Mouse (Mus musculus) kidney, postnatal 14 days (tissue): ENCODE measurements around the gene Myocd.

Experiments
- DNase-seq: peaks from one replicate; pipeline ENCODE4 v3.0.0; 2022; ENCODE audit warnings: mixed read lengths

Gene Myocd

DNA sequence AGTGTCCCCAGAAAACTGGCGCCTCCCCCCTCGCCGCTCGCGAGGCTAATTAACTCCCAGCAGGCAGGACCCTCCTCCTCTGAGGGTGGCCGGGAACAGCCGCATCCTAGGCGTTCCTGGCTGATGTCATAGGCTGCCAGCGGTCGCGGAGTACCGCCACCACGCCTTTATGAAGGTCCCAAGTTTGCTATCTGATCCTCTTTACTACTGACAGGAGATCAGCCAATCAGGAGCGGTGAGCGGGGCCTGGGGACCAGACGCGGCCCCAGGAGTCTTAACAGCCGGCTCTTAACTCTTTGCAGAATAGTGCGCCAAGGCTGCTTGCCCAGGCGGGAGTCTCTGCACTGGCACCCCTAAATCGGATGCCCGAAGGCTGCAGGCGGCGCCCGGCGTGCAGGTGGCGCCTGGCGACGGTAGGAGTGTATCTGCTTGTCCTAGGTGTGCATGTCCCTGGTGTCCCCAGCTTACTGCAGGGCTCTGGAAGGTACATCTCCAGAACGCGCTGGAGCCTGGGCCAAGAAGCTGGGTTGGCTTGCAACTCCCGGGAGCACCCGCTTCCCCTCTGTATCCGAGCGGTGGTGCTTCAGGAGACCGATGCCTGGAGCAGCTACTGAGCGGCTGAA is at the start of gene Myocd:
Gene Myocd (minus strand): TSS at position 139 of the 623 bp plus-strand sequence.
- DNase-seq = peak; percentile 43

DNA sequence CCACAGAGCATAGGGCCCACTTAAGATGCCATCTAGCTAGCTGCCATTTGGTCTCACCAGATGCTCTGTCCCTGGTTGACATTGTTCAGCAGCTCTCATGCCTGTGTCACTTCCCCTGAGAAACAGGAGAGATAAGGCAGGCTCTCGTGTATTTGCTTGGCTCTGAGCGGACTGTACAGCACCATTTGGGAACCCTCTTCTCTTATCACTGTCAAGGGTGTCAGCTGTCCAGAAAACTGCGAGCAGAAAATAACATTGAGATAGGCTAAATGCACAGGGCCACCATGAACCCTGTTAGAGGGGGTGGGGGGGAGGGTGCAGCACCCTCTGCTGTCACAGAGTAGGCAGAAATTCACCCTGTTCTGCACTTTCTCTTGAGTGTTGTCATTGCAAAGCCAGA is 34.0 kb upstream of the Myocd start:
- no peak for DNase-seq

DNA sequence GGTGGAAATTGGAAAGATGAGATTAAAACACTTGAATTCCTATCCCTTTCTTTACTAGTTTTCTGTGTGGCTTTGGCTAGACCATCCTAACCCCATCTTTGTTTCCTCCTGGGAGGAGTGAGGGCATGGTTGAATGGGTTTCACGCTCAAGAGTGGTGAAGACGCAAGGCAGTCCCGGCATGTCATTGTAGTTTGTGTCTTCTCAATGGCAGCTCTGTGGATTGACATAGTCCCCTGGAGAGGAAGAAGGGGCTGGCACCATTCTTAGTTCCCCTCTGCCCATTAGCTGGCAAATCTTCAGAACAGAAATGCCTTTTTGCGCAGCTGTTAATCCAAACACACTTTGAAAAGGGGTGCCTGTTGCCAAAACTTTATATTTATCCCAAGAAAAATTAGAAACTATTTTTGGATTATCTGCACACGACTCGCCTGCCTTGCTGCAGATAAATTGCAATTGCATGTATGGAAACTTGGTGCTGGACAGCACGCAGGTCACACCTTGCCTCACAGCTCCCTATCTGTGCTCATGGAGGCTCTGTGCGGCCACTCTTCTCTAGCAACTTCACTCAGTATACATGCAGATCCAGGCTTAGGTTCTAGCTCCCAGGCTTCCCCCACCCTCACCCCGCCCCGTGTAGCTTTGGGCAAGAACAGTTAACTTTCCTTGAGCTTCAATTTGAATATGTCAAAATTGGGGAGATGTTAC is 24.5 kb upstream of the Myocd start:
- no peak for DNase-seq

DNA sequence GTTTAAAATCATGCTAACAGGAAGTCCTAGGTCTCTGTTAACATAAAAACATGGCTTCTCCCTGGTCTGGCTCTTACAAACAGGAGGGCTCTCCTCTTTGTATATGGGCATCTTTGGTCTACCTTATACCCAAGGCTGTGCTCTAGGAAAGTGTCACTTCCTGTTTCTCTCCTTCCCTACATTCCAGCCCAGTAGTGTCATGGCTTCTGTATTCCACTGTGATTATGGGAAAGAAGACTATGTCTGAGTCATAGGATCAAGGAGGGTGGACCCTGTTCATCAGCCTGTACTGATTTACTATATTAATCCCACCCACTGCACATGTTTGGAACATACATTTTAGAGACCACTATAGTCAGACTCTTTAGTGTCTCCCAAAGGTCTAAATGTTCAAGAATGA is 23.2 kb upstream of the Myocd start:
- DNase-seq = no peak

DNA sequence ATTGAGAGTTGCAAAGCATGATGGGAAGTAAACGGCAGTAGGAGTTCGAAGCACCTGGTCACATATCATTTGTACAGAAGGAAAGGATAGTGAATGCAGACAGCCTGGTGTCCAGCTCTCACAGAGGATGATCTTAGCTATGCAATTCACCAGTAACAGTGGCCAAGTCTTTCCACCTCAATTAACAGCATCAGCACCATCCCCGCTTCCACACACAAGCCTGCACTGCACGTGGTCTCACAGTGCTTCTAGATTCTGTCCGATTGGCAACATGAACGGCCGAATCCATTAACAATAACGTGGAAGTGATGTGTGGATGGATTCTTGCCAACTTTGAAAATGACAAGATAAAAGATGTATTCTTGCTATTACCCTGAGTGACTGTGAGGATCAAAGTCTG is 17.9 kb upstream of the Myocd start:
- DNase-seq = no peak

DNA sequence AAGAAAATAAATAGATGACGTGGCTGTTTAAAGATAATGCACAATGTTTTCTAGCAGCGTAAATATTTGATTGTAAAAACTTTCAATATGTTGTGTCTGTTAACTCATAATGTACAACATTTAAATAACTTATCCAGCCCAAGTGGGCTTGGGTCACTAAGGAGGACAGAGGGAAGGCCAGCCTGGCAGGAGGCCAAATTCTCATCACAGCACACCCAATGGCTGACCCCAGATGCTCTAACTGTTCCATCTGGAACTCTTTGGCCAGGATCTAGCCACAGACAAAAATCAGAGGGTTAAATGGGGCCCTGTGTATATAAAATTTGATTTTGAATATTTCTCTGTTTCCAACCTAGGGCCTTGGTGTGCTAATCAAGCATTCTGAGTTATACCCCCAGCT is 16.4 kb upstream of the Myocd start:
- no peak for DNase-seq

DNA sequence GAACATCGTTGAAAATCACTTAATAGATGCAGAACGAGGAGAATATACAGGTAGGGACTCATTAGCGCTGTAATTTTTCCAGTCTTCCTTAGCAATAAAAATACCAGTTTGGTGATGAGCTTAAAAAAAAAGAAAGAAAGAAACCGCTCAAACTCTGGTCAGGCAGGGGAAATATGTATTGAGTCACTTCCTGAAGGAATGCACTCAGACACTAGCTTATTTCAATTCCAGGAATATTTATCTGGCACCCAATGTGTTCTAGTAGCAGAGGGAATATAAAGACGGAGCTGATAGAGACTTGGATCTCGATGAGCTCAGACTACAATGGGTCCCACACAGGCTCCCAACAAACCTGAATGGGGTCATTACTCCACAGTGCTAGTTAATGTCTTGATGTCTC is 5.7 kb upstream of the Myocd start:
- DNase-seq = no peak

DNA sequence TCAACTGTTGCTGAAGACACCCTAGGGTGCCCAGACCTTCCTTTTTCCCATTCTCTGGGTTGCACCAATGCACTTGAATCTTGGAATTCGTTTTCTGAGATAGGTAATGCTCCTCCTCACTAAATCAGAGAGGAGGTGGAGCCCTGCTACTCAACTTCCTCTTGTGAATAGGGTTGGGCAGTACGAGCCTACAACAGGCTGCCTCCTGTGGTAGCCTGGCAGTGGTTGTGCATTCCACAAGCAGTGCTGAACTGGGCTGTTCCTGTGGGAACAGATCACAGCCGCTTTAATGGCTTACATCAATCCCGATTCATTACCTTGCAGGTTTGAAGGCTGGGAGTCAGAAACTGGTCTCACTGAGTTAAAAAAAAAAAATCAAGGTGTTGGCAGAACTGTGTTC is 1.2 kb upstream of the Myocd start:
- DNase-seq = no peak

DNA sequence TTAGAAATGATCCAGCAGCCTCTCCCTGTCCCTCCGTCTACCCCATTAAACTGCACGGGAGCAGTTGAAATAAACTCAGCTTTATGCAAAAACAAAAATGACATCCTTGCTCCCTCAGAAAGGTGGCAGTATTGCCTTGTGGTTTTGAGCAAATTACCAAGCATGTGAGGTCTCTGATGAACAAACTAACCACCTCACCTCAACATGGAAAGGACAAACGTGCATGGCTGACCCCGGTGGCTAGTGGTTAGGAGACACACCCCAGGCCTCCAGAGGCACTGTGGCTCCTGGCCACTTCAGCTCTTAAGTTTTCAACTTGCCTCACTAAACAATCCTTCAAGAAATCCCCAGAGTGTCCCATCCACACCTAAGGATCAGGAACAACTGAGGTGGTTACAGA is 1.5 kb downstream of the Myocd start:
- DNase-seq = peak; percentile 30

DNA sequence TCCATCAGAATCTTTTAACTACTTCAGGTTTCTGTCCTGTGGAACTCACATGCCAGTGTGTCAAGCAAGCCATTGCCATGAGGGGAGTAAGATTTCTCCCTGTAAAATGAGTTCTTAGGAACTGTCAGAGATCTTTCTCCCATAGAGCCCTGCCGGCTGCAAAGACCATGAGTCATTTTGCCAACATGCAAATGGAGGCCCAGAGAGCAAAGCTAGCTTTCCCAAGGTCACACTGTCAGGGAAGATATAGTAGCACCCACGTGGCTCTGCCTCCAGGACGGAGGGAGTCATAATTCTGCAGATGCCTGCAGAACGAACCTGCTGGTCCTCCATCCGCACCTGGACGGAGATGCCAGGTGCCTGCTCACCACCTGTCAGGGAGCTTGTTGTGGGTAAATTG is 6.3 kb downstream of the Myocd start:
- no peak for DNase-seq

DNA sequence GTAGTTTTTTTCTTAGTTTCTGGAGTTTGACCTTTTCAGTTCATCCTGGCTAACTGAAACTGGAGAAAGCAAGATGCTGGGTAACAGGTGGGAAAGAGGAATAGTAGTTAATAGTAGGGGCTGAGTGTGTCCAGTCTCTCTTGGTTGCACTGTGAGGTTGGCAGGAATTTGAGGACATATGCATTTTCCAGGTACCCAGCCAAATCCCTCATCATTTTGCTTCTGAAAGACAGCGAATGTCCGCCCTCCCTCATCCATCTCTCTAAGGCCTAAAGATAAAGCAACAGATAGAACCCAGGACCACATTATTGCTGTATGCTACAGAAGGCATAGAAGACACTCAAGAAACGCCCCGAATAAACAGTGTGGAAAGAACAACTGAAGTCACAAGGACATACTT is 10.8 kb downstream of the Myocd start:
- DNase-seq = no peak

DNA sequence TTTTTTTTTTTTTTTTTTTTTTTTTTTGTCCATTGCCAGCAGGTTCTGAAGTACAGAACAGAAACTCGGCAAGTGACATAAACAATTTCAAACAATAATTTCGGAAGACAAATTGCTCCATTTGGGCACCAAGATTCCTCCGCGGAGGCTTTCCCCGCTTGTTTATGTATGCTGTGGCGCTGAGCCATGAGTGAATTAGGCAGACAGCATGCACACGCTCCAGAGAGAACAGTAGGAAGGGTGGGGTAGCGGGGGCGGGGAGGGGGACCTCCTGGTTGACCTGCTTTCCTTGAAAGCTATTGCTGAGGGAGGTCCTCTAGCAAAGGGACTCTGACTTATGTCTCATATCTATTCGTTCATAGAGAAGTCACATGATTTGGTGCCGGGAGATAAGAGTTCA is 13.6 kb downstream of the Myocd start:
- DNase-seq = no peak

DNA sequence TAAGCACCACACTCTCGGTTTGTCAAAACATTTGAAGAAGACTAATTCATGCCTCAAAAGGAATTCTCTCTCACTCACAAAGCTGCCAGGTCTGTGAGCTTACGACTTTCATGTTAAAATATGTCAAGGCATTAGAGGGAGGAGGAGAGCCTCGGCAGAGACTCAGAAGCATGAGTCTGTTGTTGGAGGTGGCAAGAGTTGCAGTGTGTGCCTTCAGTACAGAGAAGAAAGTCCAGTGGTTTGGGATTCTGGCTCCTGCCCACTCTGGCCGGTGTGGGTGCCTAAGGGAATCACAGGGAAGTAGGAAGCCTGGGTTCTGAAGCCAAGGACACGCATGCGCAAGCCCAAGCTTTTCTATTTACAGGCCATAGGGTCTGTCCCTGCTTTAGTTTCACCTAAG is 14.2 kb downstream of the Myocd start:
- no peak for DNase-seq

DNA sequence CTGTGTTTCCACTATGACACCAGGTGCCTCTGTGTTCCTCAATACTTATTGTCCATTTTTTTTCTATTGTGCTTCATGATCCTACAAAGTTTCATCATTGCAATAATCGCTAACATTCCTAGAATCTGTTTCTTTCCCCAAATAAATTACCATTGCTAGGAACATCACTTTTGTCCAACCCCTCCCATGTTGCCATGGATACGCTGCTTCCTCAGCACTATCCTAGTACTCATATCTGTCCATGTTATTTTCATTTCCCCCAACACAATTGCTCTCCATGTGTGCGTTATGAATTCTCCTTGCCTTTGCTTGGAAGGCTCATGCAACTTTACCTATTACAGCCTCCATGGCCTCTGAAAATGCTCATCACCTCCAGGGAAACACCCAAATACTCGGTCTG is 19.4 kb downstream of the Myocd start:
- DNase-seq = no peak

DNA sequence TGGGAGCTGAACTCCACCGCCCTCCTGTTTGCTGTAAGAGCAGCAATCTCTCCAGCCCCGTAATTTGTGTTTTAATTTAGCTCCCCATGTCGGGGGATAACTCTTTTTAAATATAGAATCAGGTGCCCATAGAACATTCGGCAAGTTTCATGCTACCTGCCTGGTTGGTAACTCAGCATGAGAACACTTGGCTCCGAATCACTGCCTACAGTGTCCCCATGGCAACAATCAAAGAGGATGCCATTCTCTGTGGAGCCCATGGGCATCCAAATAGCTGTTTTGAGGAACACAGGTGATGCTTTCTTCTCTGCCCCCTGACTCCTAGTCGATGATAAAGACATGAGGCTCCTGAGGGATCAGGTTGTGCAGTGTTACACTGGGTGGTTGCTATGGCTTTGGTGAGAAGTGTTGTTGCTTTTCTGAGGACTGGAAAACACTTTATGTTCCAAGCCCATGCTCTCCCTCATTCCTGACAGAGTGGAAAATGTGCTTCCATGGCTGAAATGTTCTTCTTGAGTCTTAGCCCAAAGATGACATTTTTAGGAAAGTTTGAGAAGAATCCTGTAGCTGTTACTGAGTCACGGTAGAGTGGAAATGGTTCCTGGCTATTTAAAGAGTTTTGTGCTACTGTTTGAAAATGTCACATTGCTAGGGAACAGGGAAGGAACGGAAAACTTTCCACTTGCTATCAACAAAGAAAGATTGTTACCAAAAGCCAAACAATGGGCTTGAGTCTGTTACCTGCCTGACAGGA is 23.3 kb downstream of the Myocd start:
- no peak for DNase-seq

DNA sequence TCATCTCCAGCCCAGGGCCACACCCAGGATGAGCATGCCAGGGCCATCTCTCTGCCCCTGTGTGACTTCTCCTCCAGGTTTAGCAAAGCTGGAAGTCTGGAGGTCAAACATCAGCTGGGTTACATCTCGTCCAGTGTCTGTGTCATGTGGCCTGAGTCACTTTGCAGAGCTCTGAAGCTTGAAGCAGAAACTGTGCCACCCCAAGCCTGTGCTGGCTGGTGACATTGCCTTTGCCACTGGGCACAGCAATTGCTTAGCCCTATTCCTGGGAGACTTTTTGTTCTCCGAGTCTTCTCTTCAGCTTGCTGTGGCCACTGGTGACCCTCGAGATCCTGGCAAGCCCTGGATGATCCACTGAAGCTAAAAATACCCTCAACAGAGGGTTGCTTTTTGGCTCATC is 26.2 kb downstream of the Myocd start:
- DNase-seq = no peak

DNA sequence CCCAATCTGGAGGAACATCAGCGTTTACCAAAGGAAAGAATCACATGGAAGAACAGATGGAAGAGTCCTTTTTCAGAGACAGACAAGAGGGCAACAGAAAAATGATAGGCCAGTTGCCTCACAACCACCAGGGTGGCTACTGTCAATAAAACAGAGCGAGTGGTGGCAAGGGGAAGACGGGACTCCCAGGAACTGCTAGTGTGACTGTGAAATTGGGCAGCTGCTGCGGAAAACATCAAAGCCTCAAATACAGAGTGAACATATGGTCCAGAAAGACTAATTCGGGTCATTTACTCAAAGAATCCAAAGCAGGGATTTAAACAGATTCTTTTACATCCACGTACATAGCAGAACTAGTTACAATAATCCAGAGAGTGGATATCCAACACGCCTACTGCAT is 29.3 kb downstream of the Myocd start:
- DNase-seq = no peak

DNA sequence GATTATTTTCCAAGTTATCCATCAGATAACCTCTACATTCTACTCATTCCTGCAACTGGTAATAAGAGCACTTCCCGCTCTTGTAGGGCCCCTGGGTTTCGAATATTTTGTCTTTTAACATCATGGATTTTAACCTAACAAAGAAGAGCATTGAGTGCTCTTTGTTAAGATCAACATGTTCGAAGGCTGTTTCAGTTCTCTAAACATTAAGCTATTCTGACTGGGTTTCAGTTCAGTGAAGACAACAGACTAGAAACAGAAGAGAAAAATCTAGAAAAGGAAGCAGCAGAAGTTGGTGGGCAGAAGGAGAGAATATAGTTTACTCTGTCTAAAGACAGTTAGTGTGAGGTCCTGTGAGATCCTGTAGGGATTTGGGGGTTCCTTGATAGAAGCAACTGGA is 31.9 kb downstream of the Myocd start:
- DNase-seq = no peak

DNA sequence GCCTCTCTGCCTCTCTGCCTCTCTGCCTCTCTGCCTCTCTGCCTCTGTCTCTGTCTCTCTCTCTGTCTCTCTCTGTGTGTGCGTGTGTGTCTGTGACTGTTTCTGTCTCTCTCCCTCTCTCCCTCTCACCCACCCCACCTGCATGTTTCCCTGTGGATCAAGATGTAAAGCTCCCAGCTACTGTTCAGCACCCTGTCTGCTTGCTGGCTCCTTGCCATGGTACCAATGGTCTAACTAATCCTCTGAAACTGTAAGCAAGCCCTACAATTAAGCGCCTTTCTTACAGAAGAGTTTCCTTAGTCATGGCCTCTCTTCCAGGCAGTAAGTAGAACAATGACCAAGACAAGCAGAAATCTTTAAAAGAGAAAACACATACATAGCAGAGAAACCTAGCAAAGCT is 32.9 kb downstream of the Myocd start:
- no peak for DNase-seq

DNA sequence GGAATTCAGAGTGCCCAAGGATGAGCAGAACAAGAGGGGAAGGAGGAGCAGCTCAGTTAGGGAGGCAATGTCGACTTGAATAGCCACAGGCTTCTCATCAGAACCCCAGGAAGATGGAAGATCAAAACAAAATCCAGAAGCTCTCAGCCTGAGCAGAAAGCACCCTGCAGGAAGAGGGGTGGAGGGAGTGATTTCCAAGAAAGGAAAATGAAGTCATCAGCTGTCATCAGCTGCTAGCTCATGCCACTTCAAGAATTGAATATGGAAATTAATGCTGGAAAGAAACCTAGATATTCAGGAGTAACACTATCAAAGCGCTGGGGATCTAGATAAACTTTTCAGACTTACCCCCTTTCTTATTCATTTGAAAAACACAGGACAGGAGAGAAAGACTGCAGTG is 34.4 kb downstream of the Myocd start:
- no peak for DNase-seq

DNA sequence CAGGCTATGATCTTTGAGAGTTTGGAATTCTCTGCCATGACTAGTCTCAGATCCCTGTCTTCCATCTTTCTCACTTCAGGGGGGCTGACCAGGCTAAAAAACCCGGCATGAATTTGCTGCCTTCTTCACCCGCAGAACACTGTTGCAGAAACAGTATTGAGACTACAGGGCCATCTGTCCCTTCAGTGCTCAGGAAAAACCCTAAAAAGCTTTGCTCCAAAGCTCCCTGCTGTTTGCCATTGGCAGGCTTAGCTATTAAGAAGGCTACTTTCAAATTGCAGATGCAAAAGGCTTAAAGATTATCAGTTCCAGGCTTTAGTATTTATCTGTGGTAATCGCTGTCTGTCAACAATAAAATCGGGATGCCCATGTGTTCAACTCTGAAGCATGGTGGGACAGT is 38.0 kb downstream of the Myocd start:
- DNase-seq = no peak

DNA sequence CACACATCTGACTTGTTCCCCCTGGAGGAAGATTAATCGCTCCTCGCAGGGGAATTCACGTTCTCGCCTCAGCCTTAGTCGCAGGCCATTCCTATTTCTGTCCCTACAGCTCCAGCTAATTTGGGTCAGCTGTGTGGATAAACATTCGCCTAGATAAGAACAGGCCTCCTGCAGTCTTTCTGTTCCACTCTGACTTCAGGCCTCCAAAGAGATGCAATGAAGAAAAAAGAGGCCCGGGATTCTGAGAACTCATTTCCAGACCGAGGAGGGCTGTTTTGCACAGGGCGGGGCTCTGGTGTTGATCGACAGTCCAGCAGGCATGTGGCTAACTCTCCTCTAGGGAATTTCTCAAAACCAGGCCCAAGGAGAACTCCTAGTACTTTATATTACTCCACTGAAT is 43.0 kb downstream of the Myocd start:
- peak; percentile 4 for DNase-seq

DNA sequence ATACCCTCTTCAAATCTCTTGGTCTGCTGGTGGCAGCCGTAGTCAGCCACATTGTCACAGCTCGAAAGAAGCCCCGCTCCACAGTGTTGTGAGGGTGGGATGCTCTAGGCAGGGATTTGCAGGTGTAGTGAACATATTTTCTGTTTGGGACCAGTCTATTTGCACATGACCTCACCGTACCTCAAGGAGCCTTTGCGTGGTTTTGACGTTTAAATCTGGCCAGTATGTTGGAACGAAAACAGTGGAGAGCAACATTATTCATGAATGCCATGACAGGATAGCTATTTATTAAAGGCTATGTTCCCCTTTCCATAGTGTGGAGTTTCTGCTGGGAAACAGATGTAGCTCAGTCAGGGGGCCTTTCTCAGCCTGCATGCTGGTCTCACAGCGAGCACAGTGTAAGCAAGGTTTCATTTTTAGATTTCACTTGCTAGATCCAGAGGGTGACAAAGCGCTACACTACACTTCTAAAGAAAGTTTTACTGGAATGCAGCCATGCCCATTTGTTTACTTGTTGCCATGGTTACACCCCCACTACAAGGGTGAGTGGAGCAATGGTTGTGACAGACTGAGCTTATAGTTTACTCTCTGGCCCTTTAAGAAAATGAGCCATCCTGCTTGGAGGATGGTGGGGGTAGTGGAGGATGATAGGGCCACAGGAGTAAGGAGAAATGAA is 54.7 kb downstream of the Myocd start:
- peak; percentile 16 for DNase-seq

DNA sequence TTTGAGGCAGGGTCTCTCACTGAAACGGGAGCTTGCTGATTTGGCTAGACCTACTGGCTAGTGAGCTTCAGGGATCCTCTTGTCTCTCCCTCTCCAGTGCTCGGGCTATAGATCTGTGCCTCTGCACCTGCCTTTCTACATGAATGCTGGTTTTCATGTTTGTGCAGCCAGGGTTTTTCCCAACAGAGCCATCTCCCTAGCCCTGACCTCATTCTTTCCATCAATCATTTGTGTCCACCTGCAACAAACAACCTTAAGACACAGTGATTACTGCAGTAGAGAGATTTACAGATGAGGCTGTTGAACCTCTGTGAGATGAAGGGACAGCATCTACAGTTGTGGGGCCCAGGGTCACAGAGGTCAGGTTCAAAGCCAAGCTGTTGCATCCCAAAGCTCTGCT is 56.0 kb downstream of the Myocd start:
- no peak for DNase-seq
